Mouse (Mus musculus): Measurements from ENCODE around the gene Timm9. TPM values are rescaled to one million over a fixed set of nuclear protein-coding genes. Genes with fewer than 3 reads are reported as not detected.
A peak's percentile ranks its signal among the peaks of the same experiment; 100 is the strongest.

Timm9 gene
- polyA plus RNA-seq, 1 experiment = 25.3 TPM

DNA sequence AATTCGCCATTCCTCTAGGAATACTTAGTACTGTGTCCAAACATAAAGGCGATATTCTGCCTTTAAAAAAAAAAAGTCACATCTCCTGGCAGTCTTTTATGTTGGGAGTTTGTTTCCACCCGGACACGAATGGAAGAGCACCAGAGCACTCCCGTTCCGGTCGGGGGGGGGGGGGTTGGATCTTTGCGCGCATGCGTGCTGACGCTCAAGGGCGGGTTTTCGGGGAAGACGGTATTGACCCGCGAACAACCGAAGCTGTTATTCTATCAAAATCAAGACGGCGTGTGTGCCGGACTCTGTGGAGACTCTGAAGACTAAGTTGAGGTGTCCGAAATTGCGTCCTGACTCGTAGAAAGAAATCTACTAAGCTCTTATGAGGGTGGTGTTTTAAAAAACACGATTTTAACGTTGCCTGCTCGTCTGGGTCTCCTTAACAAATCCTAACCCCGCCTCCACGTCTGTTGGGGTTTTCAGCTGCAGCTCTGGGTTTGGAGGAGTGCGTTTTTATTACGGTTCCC lies 549 bp upstream of the Timm9 start:
- DNase-seq = peak; percentile 86
- under 1% methylated on average over 30 of the region's 30 CpGs for WGBS
- Histone ChIP-seq H3K4me1 (ENCODE audit: control insufficient read depth, insufficient read depth, low read length) (peaks cover 6% of the 10 kb centered on the region; the same call in 1 of the 2 replicates), H3K36me3 (ENCODE audit: control insufficient read depth, insufficient read depth, low read length) (no peaks in the 10 kb centered on the region), H3K27ac (ENCODE audit: insufficient read depth, low read depth, low read length) (peak overlapping the region; percentile 8; the same call in 1 of the 2 replicates), H3K4me3 (ENCODE audit: insufficient read depth, low read depth, low read length) (peak overlapping the region; percentile 66), H3K27me3 (replicated peaks; ENCODE audit: control insufficient read depth, insufficient read depth, low read length) (no peaks in the 10 kb centered on the region)
- no peak for TF ChIP-seq CTCF (conservative IDR thresholded peaks at IDR 0.05; ENCODE audit: insufficient read depth, insufficient read length, low read depth, low read length)
- no peak for TF ChIP-seq POLR2A (IDR thresholded peaks at IDR 0.05; ENCODE audit: low read depth, low read length)

DNA sequence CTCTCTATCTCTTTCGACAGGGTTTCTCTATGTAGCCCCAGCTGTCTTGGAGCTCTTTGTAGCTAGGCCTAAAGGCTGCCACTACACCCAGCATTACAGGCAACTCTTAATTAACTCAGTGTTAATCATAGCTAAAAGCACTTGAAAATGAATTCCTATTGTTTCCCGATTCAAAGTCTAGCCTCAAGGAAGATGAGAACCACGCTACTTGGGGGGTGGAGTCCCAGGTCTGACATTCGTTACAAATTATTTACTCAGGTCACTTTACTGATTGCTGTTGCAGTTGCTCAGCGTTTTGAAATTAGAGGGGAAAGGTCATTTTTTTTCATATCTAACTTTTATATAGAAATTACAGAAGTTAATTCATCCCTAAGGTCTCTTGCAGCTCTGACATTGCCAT lies 903 bp downstream of the Timm9 start:
- no peaks in the 10 kb centered on the region for H3K27me3 ChIP-seq (replicated peaks; ENCODE audit: control insufficient read depth, insufficient read depth, low read length)
- H3K4me3 ChIP-seq (ENCODE audit: insufficient read depth, low read depth, low read length) = peak overlapping the region; percentile 85; the same call in 1 of the 2 replicates
- TF ChIP-seq CTCF (conservative IDR thresholded peaks at IDR 0.05; ENCODE audit: insufficient read depth, insufficient read length, low read depth, low read length) (no peak), POLR2A (IDR thresholded peaks at IDR 0.05; ENCODE audit: low read depth, low read length) (no peak)
- H3K36me3 ChIP-seq (ENCODE audit: control insufficient read depth, insufficient read depth, low read length) = no peaks in the 10 kb centered on the region
- H3K27ac ChIP-seq (ENCODE audit: insufficient read depth, low read depth, low read length) = no peak overlapping the region
- peak; percentile 63 for DNase-seq
- WGBS = 14% methylated on average over 5 of the region's 5 CpGs
- peaks cover 6% of the 10 kb centered on the region; the same call in 1 of the 2 replicates for H3K4me1 ChIP-seq (ENCODE audit: control insufficient read depth, insufficient read depth, low read length)

DNA sequence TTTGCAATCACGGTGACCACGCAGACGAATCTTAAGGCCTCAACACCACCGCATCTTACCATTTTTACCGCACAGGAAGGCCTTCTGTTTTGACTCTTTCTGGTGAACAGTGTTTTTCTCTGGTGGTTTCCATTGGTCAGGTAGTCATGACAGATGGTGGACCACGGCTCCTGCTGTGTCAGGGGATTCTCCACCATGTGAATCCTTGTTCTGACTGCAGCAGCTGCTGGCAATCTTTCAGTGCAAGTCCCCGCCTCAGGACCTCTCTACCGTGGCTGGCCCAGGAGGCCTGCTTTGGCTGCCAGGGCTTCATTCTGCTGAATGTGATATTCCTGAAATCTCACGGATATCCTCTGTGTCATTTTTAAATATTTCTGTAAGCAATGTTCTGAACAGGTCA lies 13.2 kb downstream of the Timm9 start:
- no peak for DNase-seq
- Histone ChIP-seq H3K4me3 (ENCODE audit: insufficient read depth, low read depth, low read length) (no peak overlapping the region), H3K27ac (ENCODE audit: insufficient read depth, low read depth, low read length) (no peak overlapping the region), H3K36me3 (ENCODE audit: control insufficient read depth, insufficient read depth, low read length) (peaks cover 5% of the 10 kb centered on the region), H3K4me1 (ENCODE audit: control insufficient read depth, insufficient read depth, low read length) (no peaks in the 10 kb centered on the region), H3K27me3 (replicated peaks; ENCODE audit: control insufficient read depth, insufficient read depth, low read length) (no peaks in the 10 kb centered on the region)
- 83% methylated on average over 9 of the region's 9 CpGs for WGBS
- TF ChIP-seq POLR2A (IDR thresholded peaks at IDR 0.05; ENCODE audit: low read depth, low read length) (no peak), CTCF (conservative IDR thresholded peaks at IDR 0.05; ENCODE audit: insufficient read depth, insufficient read length, low read depth, low read length) (no peak)

DNA sequence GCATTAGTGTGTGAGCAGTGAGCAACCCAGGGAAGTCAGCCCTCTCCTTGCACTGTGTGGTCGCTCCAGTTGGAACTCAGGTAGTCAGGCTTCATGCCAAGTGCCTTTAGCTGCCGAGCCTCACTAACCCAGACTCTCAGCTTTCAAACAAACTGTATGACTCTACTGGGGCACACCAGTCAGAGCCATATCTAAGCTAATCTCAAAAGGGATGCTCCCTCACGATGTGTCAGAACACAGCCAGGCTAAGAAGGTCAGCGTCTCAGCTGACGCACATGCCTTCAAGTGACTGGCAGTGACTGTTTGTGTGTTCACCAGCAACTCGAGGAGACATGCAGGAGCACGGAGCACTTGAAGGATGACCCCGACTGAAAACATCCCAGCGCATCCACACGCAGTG lies 13.8 kb downstream of the Timm9 start:
- peaks cover 5% of the 10 kb centered on the region for H3K36me3 ChIP-seq (ENCODE audit: control insufficient read depth, insufficient read depth, low read length)
- WGBS = 77% methylated on average over 10 of the region's 10 CpGs
- H3K27me3 ChIP-seq (replicated peaks; ENCODE audit: control insufficient read depth, insufficient read depth, low read length) = no peaks in the 10 kb centered on the region
- H3K4me1 ChIP-seq (ENCODE audit: control insufficient read depth, insufficient read depth, low read length) = no peaks in the 10 kb centered on the region
- no peak overlapping the region for H3K27ac ChIP-seq (ENCODE audit: insufficient read depth, low read depth, low read length)
- TF ChIP-seq CTCF (conservative IDR thresholded peaks at IDR 0.05; ENCODE audit: insufficient read depth, insufficient read length, low read depth, low read length) = no peak
- no peak for TF ChIP-seq POLR2A (IDR thresholded peaks at IDR 0.05; ENCODE audit: low read depth, low read length)
- no peak overlapping the region for H3K4me3 ChIP-seq (ENCODE audit: insufficient read depth, low read depth, low read length)
- no peak for DNase-seq

DNA sequence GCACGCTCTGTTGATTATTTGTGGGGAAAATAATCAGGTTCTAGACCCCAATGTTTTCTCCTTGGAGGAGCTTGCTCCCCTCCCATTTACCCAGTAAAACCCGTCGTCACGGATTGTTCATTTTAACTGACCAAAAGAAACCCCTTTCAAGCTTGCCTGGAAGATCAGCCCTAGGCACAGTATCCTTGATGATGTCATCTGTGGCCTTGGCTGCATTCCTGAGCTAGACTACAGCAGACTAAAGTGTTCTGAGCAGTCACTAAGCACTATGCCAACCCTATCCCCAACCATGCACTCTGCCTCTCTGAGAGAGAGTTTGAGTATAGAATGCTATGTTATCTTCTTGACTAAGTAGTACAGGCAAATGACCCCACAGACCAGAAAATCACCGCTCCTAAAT lies 20.1 kb downstream of the Timm9 start:
- Histone ChIP-seq H3K36me3 (ENCODE audit: control insufficient read depth, insufficient read depth, low read length) (no peaks in the 10 kb centered on the region), H3K27me3 (replicated peaks; ENCODE audit: control insufficient read depth, insufficient read depth, low read length) (no peaks in the 10 kb centered on the region), H3K27ac (ENCODE audit: insufficient read depth, low read depth, low read length) (no peak overlapping the region), H3K4me1 (ENCODE audit: control insufficient read depth, insufficient read depth, low read length) (no peaks in the 10 kb centered on the region), H3K4me3 (ENCODE audit: insufficient read depth, low read depth, low read length) (no peak overlapping the region)
- DNase-seq = no peak
- 73% methylated on average over 5 of the region's 5 CpGs for WGBS
- TF ChIP-seq CTCF (conservative IDR thresholded peaks at IDR 0.05; ENCODE audit: insufficient read depth, insufficient read length, low read depth, low read length) (no peak), POLR2A (IDR thresholded peaks at IDR 0.05; ENCODE audit: low read depth, low read length) (no peak)

DNA sequence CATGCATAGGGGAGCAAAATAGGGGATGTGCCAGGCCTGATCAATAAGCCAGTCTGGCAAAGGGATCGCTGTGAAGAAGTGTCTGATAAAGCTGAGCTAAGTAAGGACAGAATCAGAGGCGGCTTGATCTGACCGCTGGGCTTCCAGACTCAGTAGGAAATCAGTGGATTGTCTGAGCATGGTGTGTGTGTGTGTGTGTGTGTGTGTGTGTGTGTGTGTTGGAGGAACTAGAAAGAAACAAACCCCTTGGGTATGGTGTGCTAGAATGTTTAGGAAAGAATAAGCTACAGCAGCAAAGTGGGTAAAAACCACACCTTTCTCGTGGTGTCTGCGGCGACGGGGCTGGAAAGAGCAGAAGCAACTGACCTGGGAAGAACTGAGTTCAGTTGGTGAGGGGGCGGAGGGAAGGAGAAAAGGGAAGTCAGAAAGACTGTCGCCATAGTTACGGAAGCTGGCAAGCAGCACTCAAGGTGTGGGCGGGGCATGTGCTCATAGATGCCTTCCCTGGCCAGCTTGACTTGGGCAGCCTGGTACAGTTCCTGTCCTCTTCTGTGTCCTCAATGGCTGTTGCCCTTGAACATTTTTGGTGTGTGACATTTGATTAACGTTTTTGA lies 22.7 kb downstream of the Timm9 start:
- Histone ChIP-seq H3K27me3 (replicated peaks; ENCODE audit: control insufficient read depth, insufficient read depth, low read length) (no peaks in the 10 kb centered on the region), H3K27ac (ENCODE audit: insufficient read depth, low read depth, low read length) (no peak overlapping the region), H3K36me3 (ENCODE audit: control insufficient read depth, insufficient read depth, low read length) (no peaks in the 10 kb centered on the region), H3K4me3 (ENCODE audit: insufficient read depth, low read depth, low read length) (no peak overlapping the region), H3K4me1 (ENCODE audit: control insufficient read depth, insufficient read depth, low read length) (no peaks in the 10 kb centered on the region)
- WGBS = 26% methylated on average over 12 of the region's 12 CpGs
- DNase-seq = peak; percentile 76
- no peak for TF ChIP-seq CTCF (conservative IDR thresholded peaks at IDR 0.05; ENCODE audit: insufficient read depth, insufficient read length, low read depth, low read length)
- TF ChIP-seq POLR2A (IDR thresholded peaks at IDR 0.05; ENCODE audit: low read depth, low read length) = no peak

DNA sequence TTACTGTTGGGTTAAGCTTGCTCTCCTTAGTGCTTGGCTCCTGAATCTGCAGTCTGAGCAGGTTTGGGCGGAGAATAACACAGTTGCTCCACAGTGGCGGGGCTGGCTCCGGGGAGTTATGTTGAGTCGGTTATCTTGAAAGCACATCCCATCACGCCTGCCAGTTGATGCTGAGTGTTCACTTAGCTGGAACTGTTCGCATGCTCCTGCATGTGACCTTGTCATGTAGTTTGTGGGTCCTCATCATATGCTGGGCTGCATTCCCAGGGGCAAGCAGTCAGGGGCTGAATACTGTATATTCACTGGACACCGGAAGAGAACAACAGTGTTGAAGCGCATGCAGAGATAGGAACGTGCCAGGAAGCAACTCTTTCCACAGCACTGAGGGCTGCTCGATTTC lies 23.4 kb downstream of the Timm9 start:
- no peaks in the 10 kb centered on the region for H3K27me3 ChIP-seq (replicated peaks; ENCODE audit: control insufficient read depth, insufficient read depth, low read length)
- H3K4me3 ChIP-seq (ENCODE audit: insufficient read depth, low read depth, low read length) = no peak overlapping the region
- no peaks in the 10 kb centered on the region for H3K4me1 ChIP-seq (ENCODE audit: control insufficient read depth, insufficient read depth, low read length)
- no peak for DNase-seq
- TF ChIP-seq POLR2A (IDR thresholded peaks at IDR 0.05; ENCODE audit: low read depth, low read length) = no peak
- 83% methylated on average over 10 of the region's 10 CpGs for WGBS
- H3K27ac ChIP-seq (ENCODE audit: insufficient read depth, low read depth, low read length) = no peak overlapping the region
- no peaks in the 10 kb centered on the region for H3K36me3 ChIP-seq (ENCODE audit: control insufficient read depth, insufficient read depth, low read length)

Measured in kidney, adult 2 months (tissue).